In genomic region chr5:128432422-128432821, GRCm38 (mm10) we compare ENCODE assay signal across 9 mouse cellular contexts. TPM values are rescaled to one million over a fixed set of nuclear protein-coding genes. Genes with fewer than 3 reads are reported as not detected.
DNase-seq lines count a peak whose midpoint lies in the region; ATAC-seq and TF ChIP-seq lines count a peak whose summit lies in the region.
"Had no signal": no experiment of that assay in that cellular context is flagged by ENCODE, and none has a peak within 500 bp of the region (broad histone marks: within the 10 kb centered on the region; RNA-seq: fewer than 3 reads in every experiment).

No protein-coding gene starts in this region.

- TF ChIP-seq POLR2A in kidney, adult 2 months (IDR thresholded peaks at IDR 0.05; ENCODE audit: low read depth, low read length) = no peak

- no peak for DNase-seq in kidney, adult 2 months
- DNase-seq in embryonic facial prominence, embryonic 10.5 days (ENCODE audit: low spot score) = peak; percentile 34
- DNase-seq in gastrocnemius, postnatal 14 days = no peak
- no peak for DNase-seq in natural killer cell, adult 2 months (ENCODE audit: low spot score in 2 of 2)
- DNase-seq: thymus, adult 2 months had no signal

- no peak for TF ChIP-seq CTCF in kidney, adult 2 months (conservative IDR thresholded peaks at IDR 0.05; ENCODE audit: insufficient read depth, insufficient read length, low read depth, low read length)

- H3K4me1 ChIP-seq in kidney, embryonic 14.5 days (ENCODE audit: control insufficient read depth, insufficient read depth, low read length) = peaks cover 6% of the 10 kb centered on the region; the same call in 1 of the 2 replicates
- H3K4me1 ChIP-seq in kidney, adult 2 months (ENCODE audit: control insufficient read depth, insufficient read depth, low read length) = no peaks in the 10 kb centered on the region
- peaks cover 16% of the 10 kb centered on the region for H3K4me1 ChIP-seq in embryonic facial prominence, embryonic 10.5 days
- H3K4me1 ChIP-seq in hindbrain, embryonic 13.5 days (replicated peaks) = peaks cover 27% of the 10 kb centered on the region
- peaks cover 12% of the 10 kb centered on the region; the same call in 1 of the 2 replicates for H3K4me1 ChIP-seq in midbrain, embryonic 16.5 days (ENCODE audit: control insufficient read depth, insufficient read depth, low read length)

- H3K9ac ChIP-seq in kidney, embryonic 14.5 days (ENCODE audit: low read depth, low read length) = peak overlapping the region; percentile 34; the same call in 1 of the 2 replicates
- H3K9ac ChIP-seq in hindbrain, embryonic 13.5 days = peak overlapping the region; percentile 70
- peak overlapping the region; percentile 70 for H3K9ac ChIP-seq in midbrain, embryonic 16.5 days (ENCODE audit: low read depth, low read length)

- 2% methylated on average over 18 of the region's 37 CpGs for WGBS in kidney, embryonic 14.5 days
- WGBS in kidney, adult 2 months = 2% methylated on average over 37 of the region's 37 CpGs
- 1% methylated on average over 37 of the region's 37 CpGs for WGBS in embryonic facial prominence, embryonic 10.5 days
- 1% methylated on average over 37 of the region's 37 CpGs for WGBS in hindbrain, embryonic 13.5 days
- under 1% methylated on average over 37 of the region's 37 CpGs for WGBS in midbrain, embryonic 16.5 days

- peaks cover 55% of the 10 kb centered on the region for H3K27me3 ChIP-seq in kidney, embryonic 14.5 days (ENCODE audit: control insufficient read depth, insufficient read depth, low read length)
- no peaks in the 10 kb centered on the region for H3K27me3 ChIP-seq in kidney, adult 2 months (replicated peaks; ENCODE audit: control insufficient read depth, insufficient read depth, low read length)
- H3K27me3 ChIP-seq in embryonic facial prominence, embryonic 10.5 days (replicated peaks; ENCODE audit: low read depth, poor library complexity, severe bottlenecking) = peaks cover 86% of the 10 kb centered on the region
- H3K27me3 ChIP-seq in hindbrain, embryonic 13.5 days = peaks cover 73% of the 10 kb centered on the region
- peaks cover 41% of the 10 kb centered on the region for H3K27me3 ChIP-seq in midbrain, embryonic 16.5 days (ENCODE audit: control insufficient read depth, insufficient read depth, low read depth, low read length)

- intact Hi-C loops in gastrocnemius, postnatal 14 days (cut with DNase I; ENCODE audit: low total_unique reads) = no loop called here

- ATAC-seq in kidney, embryonic 14.5 days (ENCODE audit: low FRiP score, low TSS enrichment) = no peak
- 0 out of 2 replicates have a peak, but pooled peaks have one; percentile 54 for ATAC-seq in hindbrain, embryonic 13.5 days (ENCODE audit: low FRiP score)
- peak; percentile 39; the same call in 1 of the 2 replicates for ATAC-seq in midbrain, embryonic 16.5 days
- no peak for ATAC-seq in monocyte, adult 5-6 weeks (replicated peaks; ENCODE audit: insufficient number of reproducible peaks, low FRiP score, low TSS enrichment, poor library complexity, severe bottlenecking)

- H3K9me3 ChIP-seq in kidney, embryonic 14.5 days (ENCODE audit: control insufficient read depth, low read length) = no peaks in the 10 kb centered on the region
- no peaks in the 10 kb centered on the region for H3K9me3 ChIP-seq in embryonic facial prominence, embryonic 10.5 days
- no peaks in the 10 kb centered on the region for H3K9me3 ChIP-seq in hindbrain, embryonic 13.5 days
- no peaks in the 10 kb centered on the region for H3K9me3 ChIP-seq in midbrain, embryonic 16.5 days (replicated peaks; ENCODE audit: control insufficient read depth, low read length, poor library complexity, severe bottlenecking)

- H3K4me2 ChIP-seq in kidney, embryonic 14.5 days (replicated peaks; ENCODE audit: low read depth, low read length) = peak overlapping the region; percentile 80
- peak overlapping the region; percentile 89 for H3K4me2 ChIP-seq in hindbrain, embryonic 13.5 days
- peak overlapping the region; percentile 96 for H3K4me2 ChIP-seq in midbrain, embryonic 16.5 days (ENCODE audit: low read length)

- no peaks in the 10 kb centered on the region for H3K36me3 ChIP-seq in kidney, embryonic 14.5 days (ENCODE audit: control insufficient read depth, insufficient read depth, low read length)
- no peaks in the 10 kb centered on the region for H3K36me3 ChIP-seq in kidney, adult 2 months (ENCODE audit: control insufficient read depth, insufficient read depth, low read length)
- H3K36me3 ChIP-seq in embryonic facial prominence, embryonic 10.5 days (replicated peaks) = no peaks in the 10 kb centered on the region
- no peaks in the 10 kb centered on the region for H3K36me3 ChIP-seq in hindbrain, embryonic 13.5 days
- no peaks in the 10 kb centered on the region for H3K36me3 ChIP-seq in midbrain, embryonic 16.5 days (ENCODE audit: control insufficient read depth, insufficient read depth, low read length)

- peak overlapping the region; percentile 43 for H3K4me3 ChIP-seq in kidney, embryonic 14.5 days (ENCODE audit: low read length)
- H3K4me3 ChIP-seq in kidney, adult 2 months (ENCODE audit: insufficient read depth, low read depth, low read length) = no peak overlapping the region
- peak overlapping the region; percentile 62 for H3K4me3 ChIP-seq in embryonic facial prominence, embryonic 10.5 days
- H3K4me3 ChIP-seq in hindbrain, embryonic 13.5 days = peak overlapping the region; percentile 52
- H3K4me3 ChIP-seq in midbrain, embryonic 16.5 days (ENCODE audit: low read depth, low read length) = peak overlapping the region; percentile 59

- H3K27ac ChIP-seq in kidney, embryonic 14.5 days (ENCODE audit: low read depth, low read length) = no peak overlapping the region
- H3K27ac ChIP-seq in kidney, adult 2 months (ENCODE audit: insufficient read depth, low read depth, low read length) = no peak overlapping the region
- 0 out of 2 replicates have a peak overlapping the region, but pooled peaks have one; percentile 10 for H3K27ac ChIP-seq in embryonic facial prominence, embryonic 10.5 days (replicated peaks)
- no peak overlapping the region for H3K27ac ChIP-seq in hindbrain, embryonic 13.5 days
- H3K27ac ChIP-seq in midbrain, embryonic 16.5 days (ENCODE audit: low read length) = peak overlapping the region; percentile 22; the same call in 1 of the 2 replicates

RNA-seq across cellular contexts. Expression of gene Tmem132d, which starts 0.5 kb away (rescaled TPM):
- polyA plus RNA-seq in kidney, embryonic 14.5 days (2014; fragmentation: Nextera tagmentation; extraction: Ambion mirVana) = 0.20 and 0.34 TPM in 2 replicates
- not detected in 2 replicates for polyA plus RNA-seq in kidney, adult 2 months (2012; rRNA removed)
- polyA plus RNA-seq in embryonic facial prominence, embryonic 10.5 days (2016; fragmentation: Nextera tagmentation; extraction: Ambion mirVana) = 0.18 and 0.85 TPM in 2 replicates
- polyA plus RNA-seq in hindbrain, embryonic 13.5 days (2015; fragmentation: Nextera tagmentation; extraction: Ambion mirVana) = 1.9 and 2.8 TPM in 2 replicates
- 2.8 and 3.3 TPM in 2 replicates for polyA plus RNA-seq in midbrain, embryonic 16.5 days (2015; fragmentation: Nextera tagmentation; extraction: Ambion mirVana)
- total RNA-seq in gastrocnemius, postnatal 14 days (2021) = under 1 TPM in 1 of 2 experiments, not detected in 1; 0.07 TPM
- total RNA-seq in monocyte, adult 5-6 weeks (2017) = not detected in 3 replicates

Comparison
In these comparisons a context has a peak if more than half of its experiments do, and no peak if none do; other contexts are left out.
1. ATAC-seq: peak in hindbrain, embryonic 13.5 days (single experiment) and midbrain, embryonic 16.5 days (single experiment); none in kidney, embryonic 14.5 days (single experiment) and monocyte, adult 5-6 weeks (single experiment).
2. H3K27ac ChIP-seq: peak in embryonic facial prominence, embryonic 10.5 days (single experiment) and midbrain, embryonic 16.5 days (single experiment); none in kidney, embryonic 14.5 days (single experiment), kidney, adult 2 months (single experiment) and hindbrain, embryonic 13.5 days (single experiment).
3. Peak in every context shown above with its lines, with median percentiles within 50 percentile points of each other: H3K4me2 ChIP-seq and H3K9ac ChIP-seq.